Mouse (Mus musculus) midbrain, embryonic 13.5 days (tissue): ENCODE measurements around the gene Sh3pxd2b. TPM values are rescaled to one million over a fixed set of nuclear protein-coding genes. Genes with fewer than 3 reads are reported as not detected.

Source experiments
- ATAC-seq: fragments of 200-750 bp; cut with Nextera tagmentation; 2 replicates; pipeline ENCODE4 v1.8.0; 2017; ENCODE audit warnings: mild to moderate bottlenecking, moderate TSS enrichment, moderate library complexity
- H3K27ac ChIP-seq: fragments of 300-500 bp; sonication (generic); 2 replicates; pipeline ENCODE4 v1.5.1; 2015; ENCODE audit warnings: inconsistent platforms, mild to moderate bottlenecking, moderate library complexity
- H3K27me3 ChIP-seq: fragments of 300-500 bp; sonication (generic); 2 replicates; pipeline ENCODE4 v1.6.1; 2015; ENCODE audit warnings: mild to moderate bottlenecking, inconsistent platforms
- H3K36me3 ChIP-seq: fragments of 300-500 bp; sonication (generic); 2 replicates; pipeline ENCODE4 v1.6.1; 2015; ENCODE audit warnings: mild to moderate bottlenecking, inconsistent platforms
- H3K4me1 ChIP-seq: fragments of 300-500 bp; sonication (generic); replicated peaks from 2 replicates; pipeline ENCODE4 v1.6.1; 2015; ENCODE audit warnings: inconsistent platforms
- H3K4me2 ChIP-seq: fragments of 300-500 bp; sonication (generic); replicated peaks from 2 replicates; pipeline ENCODE4 v1.6.1; 2015; ENCODE audit warnings: moderate library complexity, mild to moderate bottlenecking, inconsistent platforms
- H3K4me3 ChIP-seq: fragments of 300-500 bp; sonication (generic); replicated peaks from 2 replicates; pipeline ENCODE4 v1.5.1; 2015; ENCODE audit warnings: mild to moderate bottlenecking, inconsistent platforms
- H3K9ac ChIP-seq: fragments of 300-500 bp; sonication (generic); replicated peaks from 2 replicates; pipeline ENCODE4 v1.6.1; 2015; ENCODE audit warnings: mild to moderate bottlenecking, inconsistent platforms
- H3K9me3 ChIP-seq: fragments of 300-500 bp; sonication (generic); 2 replicates; pipeline ENCODE4 v1.6.1; 2016; ENCODE audit warnings: mild to moderate bottlenecking, inconsistent platforms
- WGBS: fragments of 180-500 bp; shearing (Covaris S2); methylation state at CpG from one replicate; pipeline ENCODE4 v1.1.7; 2015; 5-methylcytosine and 5-hydroxymethylcytosine counted together
- polyA plus RNA-seq: library from polyadenylated mRNA; unstranded; fragments of >200 nt; fragmentation: Nextera tagmentation; extraction: Ambion mirVana; gene quantifications from 2 replicates; pipeline ENCODE4 v1.2.1, GENCODE M21; 2015

Gene Sh3pxd2b
- polyA plus RNA-seq, 1 experiment from 2014 or later, result 25.3 TPM

- 66% methylated on average over 3 of the region's 3 CpGs for WGBS
- Histone ChIP-seq H3K9ac (no peak overlapping the region), H3K4me3 (no peak overlapping the region), H3K4me1 (peaks cover 34% of the 10 kb centered on the region), H3K27me3 (no peaks in the 10 kb centered on the region), H3K9me3 (no peaks in the 10 kb centered on the region), H3K36me3 (peaks cover 6% of the 10 kb centered on the region), H3K4me2 (no peak overlapping the region), H3K27ac (peak overlapping the region; percentile 46)
- ATAC-seq, result peak; percentile 81
These were observed 16.1 kb downstream of the Sh3pxd2b start for GRCm38 (mm10) chr11:32363610-32364220.

DNA sequence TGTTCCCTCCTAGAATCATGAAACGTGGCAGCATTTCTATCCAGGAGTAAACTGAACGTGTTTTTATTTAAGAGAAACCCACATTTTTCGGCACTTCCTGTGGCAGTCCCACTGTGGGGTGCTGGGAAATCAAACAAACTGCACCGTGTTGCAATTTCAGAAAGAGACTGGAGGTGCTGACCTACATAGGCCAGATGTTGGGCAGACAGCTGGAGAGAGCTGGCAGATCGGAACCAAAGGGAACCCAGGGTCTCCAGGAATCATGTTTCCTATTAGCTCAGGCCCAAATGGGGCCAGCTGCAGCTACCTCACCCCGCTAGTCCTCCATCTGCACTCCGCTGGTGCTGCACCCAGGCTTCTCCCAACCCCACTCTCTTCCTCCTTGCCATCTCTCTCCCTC, 16.8 kb downstream of the Sh3pxd2b start:
- Histone ChIP-seq H3K4me1 (peaks cover 34% of the 10 kb centered on the region), H3K4me2 (no peak overlapping the region), H3K9me3 (no peaks in the 10 kb centered on the region), H3K27ac (no peak overlapping the region), H3K36me3 (peaks cover 6% of the 10 kb centered on the region), H3K9ac (no peak overlapping the region), H3K4me3 (no peak overlapping the region), H3K27me3 (no peaks in the 10 kb centered on the region)
- 86% methylated on average over 7 of the region's 7 CpGs for WGBS
- 0 out of 2 replicates have a peak, but pooled peaks have one; percentile 7 for ATAC-seq

- Histone ChIP-seq H3K36me3 (peaks cover 6% of the 10 kb centered on the region), H3K4me3 (no peak overlapping the region), H3K9ac (no peak overlapping the region), H3K4me2 (no peak overlapping the region), H3K27me3 (no peaks in the 10 kb centered on the region), H3K27ac (no peak overlapping the region), H3K4me1 (peaks cover 34% of the 10 kb centered on the region), H3K9me3 (no peaks in the 10 kb centered on the region)
- ATAC-seq, result no peak
- 90% methylated on average over 4 of the region's 4 CpGs for WGBS
These were observed 17.9 kb downstream of the Sh3pxd2b start for GRCm38 (mm10) chr11:32365498-32365897.

DNA sequence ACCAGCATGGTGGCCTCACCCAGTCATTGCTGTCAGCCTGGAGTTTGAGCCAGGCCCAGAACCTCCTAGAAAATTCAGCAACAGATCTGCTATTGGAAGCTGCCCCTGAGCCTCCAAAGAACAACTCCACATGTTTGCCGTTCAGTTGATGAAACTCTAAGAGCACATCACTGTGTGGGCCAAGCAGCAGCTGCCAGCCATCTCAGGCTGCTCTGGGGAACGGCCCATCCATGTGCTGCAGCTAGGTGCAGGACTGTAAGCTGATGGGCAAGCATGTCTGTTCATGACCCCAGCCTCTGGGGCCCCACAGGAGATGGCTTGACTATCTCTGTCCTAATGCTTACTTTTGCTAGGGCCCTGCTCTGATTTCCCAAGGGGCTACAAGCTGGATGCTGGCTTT, 19.4 kb downstream of the Sh3pxd2b start:
- H3K27ac ChIP-seq, result no peak overlapping the region
- no peaks in the 10 kb centered on the region for H3K9me3 ChIP-seq
- peaks cover 32% of the 10 kb centered on the region for H3K4me1 ChIP-seq
- WGBS, result 93% methylated on average over 2 of the region's 2 CpGs
- no peak for ATAC-seq
- H3K9ac ChIP-seq, result no peak overlapping the region
- no peak overlapping the region for H3K4me3 ChIP-seq
- H3K4me2 ChIP-seq, result no peak overlapping the region
- H3K27me3 ChIP-seq, result no peaks in the 10 kb centered on the region
- H3K36me3 ChIP-seq, result peaks cover 8% of the 10 kb centered on the region

DNA sequence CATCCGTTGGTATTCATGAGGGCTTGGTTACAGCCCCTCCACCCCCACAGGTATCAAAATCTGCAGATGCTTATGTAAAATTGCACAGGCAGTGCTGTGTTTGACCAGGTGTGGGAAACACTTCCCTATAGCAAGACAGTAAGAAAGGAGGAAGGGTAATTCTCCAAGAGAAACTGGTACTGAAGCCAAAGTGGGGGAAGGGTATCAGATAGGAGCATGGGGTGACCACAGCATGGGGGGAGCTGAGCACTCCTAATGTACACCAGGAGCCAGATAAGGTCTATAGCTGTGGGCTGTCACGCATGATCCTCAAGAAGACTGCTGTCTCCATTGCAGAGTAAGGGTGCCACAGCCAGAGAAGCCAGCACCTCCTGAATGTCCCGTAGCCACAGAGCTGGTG, 21.4 kb downstream of the Sh3pxd2b start:
- Histone ChIP-seq H3K27ac (no peak overlapping the region), H3K36me3 (peaks cover 27% of the 10 kb centered on the region), H3K9me3 (no peaks in the 10 kb centered on the region), H3K9ac (no peak overlapping the region), H3K27me3 (no peaks in the 10 kb centered on the region), H3K4me1 (peaks cover 20% of the 10 kb centered on the region), H3K4me2 (no peak overlapping the region), H3K4me3 (no peak overlapping the region)
- 94% methylated on average over 3 of the region's 3 CpGs for WGBS
- ATAC-seq, result no peak

GRCm38 (mm10) chr11:32370881-32371280, 23.3 kb downstream of the Sh3pxd2b start:
- no peaks in the 10 kb centered on the region for H3K27me3 ChIP-seq
- H3K4me2 ChIP-seq, result no peak overlapping the region
- no peak for ATAC-seq
- WGBS, result 76% methylated on average over 1 of the region's 1 CpGs
- H3K9ac ChIP-seq, result no peak overlapping the region
- H3K4me3 ChIP-seq, result no peak overlapping the region
- H3K27ac ChIP-seq, result no peak overlapping the region
- H3K36me3 ChIP-seq, result peaks cover 42% of the 10 kb centered on the region
- H3K9me3 ChIP-seq, result no peaks in the 10 kb centered on the region
- peaks cover 13% of the 10 kb centered on the region; the same call in 1 of the 2 replicates for H3K4me1 ChIP-seq

DNA sequence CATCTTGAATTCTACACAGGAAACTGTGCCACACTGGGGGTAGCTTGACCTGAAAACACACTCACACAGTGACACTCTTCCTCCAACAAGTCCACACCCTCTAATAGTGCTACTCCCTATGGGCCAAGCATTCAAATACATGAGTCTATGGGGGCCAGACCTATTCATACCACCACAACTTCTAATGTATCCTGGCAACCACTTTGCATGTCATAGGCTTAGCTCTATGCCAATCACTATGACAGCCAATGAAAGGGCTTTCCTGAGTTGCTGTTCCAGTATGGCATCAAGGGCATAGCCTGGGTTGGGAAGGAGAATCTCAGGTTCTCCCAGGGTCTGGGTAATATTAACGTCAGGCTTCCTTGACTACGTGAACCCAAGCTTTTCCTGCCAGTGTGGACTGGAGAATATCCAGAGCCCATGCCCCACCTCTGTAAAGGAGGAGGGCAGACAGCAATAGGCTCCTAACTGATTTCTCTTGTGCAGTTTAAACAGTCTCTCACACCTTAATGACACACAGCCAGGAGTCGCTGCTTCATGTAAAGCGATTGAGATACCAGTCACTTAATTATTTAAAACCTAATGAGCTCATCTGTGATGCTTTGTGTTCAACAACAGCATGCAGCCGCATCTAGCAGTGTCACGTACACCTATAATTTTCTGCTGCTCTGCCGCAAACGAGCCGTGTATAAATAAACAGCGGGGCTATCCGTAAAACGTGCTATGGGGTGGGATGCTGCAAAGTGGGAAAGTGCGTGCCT, 25.8 kb downstream of the Sh3pxd2b start:
- Histone ChIP-seq H3K36me3 (peaks cover 59% of the 10 kb centered on the region), H3K4me3 (no peak overlapping the region), H3K4me1 (peaks cover 6% of the 10 kb centered on the region; the same call in 1 of the 2 replicates), H3K9me3 (no peaks in the 10 kb centered on the region), H3K27me3 (no peaks in the 10 kb centered on the region), H3K27ac (peak overlapping the region; percentile 41), H3K4me2 (no peak overlapping the region), H3K9ac (no peak overlapping the region)
- ATAC-seq, result peak; percentile 38
- 78% methylated on average over 13 of the region's 13 CpGs for WGBS

GRCm38 (mm10) chr11:32374027-32374589, 26.5 kb downstream of the Sh3pxd2b start:
- peaks cover 6% of the 10 kb centered on the region; the same call in 1 of the 2 replicates for H3K4me1 ChIP-seq
- H3K9ac ChIP-seq, result no peak overlapping the region
- no peaks in the 10 kb centered on the region for H3K27me3 ChIP-seq
- H3K36me3 ChIP-seq, result peaks cover 59% of the 10 kb centered on the region
- ATAC-seq, result peak; percentile 10; the same call in 1 of the 2 replicates
- no peak overlapping the region for H3K4me3 ChIP-seq
- H3K9me3 ChIP-seq, result no peaks in the 10 kb centered on the region
- peak overlapping the region; percentile 41 for H3K27ac ChIP-seq
- 76% methylated on average over 9 of the region's 9 CpGs for WGBS
- H3K4me2 ChIP-seq, result no peak overlapping the region

- Histone ChIP-seq H3K9ac (no peak overlapping the region), H3K4me3 (no peak overlapping the region), H3K27ac (no peak overlapping the region), H3K36me3 (peaks cover 59% of the 10 kb centered on the region), H3K9me3 (no peaks in the 10 kb centered on the region), H3K4me1 (peaks cover 6% of the 10 kb centered on the region; the same call in 1 of the 2 replicates), H3K27me3 (no peaks in the 10 kb centered on the region), H3K4me2 (no peak overlapping the region)
- ATAC-seq, result no peak
- 85% methylated on average over 4 of the region's 4 CpGs for WGBS
These were observed 27.5 kb downstream of the Sh3pxd2b start for GRCm38 (mm10) chr11:32375104-32375535.

DNA sequence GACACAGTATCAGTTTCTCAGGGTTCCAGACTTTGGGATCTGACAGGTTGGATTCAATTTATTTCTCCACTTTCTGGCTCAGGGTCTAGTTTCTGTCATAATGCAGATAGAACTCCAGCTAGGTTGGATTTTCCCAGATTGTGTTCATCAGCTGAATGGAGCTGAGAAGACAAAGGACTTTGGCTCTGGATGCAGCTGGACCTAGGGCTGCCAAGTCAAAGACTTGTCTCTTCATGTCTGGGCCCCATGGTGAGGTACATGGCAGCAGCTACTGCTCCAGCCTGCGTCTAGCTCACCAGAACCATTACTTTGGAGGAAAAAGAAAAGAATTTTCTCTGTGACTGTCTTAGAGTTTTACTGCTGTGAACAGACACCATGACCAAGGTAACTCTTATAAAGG, 28.5 kb downstream of the Sh3pxd2b start:
- no peak overlapping the region for H3K27ac ChIP-seq
- H3K4me3 ChIP-seq, result no peak overlapping the region
- H3K27me3 ChIP-seq, result no peaks in the 10 kb centered on the region
- WGBS, result 100% methylated on average over 1 of the region's 1 CpGs
- H3K4me2 ChIP-seq, result no peak overlapping the region
- H3K4me1 ChIP-seq, result peaks cover 6% of the 10 kb centered on the region; the same call in 1 of the 2 replicates
- H3K36me3 ChIP-seq, result peaks cover 62% of the 10 kb centered on the region
- H3K9ac ChIP-seq, result no peak overlapping the region
- no peaks in the 10 kb centered on the region for H3K9me3 ChIP-seq
- ATAC-seq, result no peak

GRCm38 (mm10) chr11:32379910-32380309, 32.3 kb downstream of the Sh3pxd2b start:
- ATAC-seq, result no peak
- H3K27me3 ChIP-seq, result no peaks in the 10 kb centered on the region
- no peak overlapping the region for H3K9ac ChIP-seq
- H3K36me3 ChIP-seq, result peaks cover 50% of the 10 kb centered on the region
- H3K4me3 ChIP-seq, result no peak overlapping the region
- no peaks in the 10 kb centered on the region for H3K9me3 ChIP-seq
- no peak overlapping the region for H3K27ac ChIP-seq
- H3K4me2 ChIP-seq, result no peak overlapping the region
- H3K4me1 ChIP-seq, result peaks cover 23% of the 10 kb centered on the region
